Mouse (Mus musculus) midbrain, embryonic 10.5 days (tissue): ENCODE results near the gene Isca1. TPM values are rescaled to one million over a fixed set of nuclear protein-coding genes. Genes with fewer than 3 reads are reported as not detected.
"Not testable (repeated sequence)": the region's sequence is repeated elsewhere in the genome, so short reads cannot be mapped to it uniquely, and the experiment has no call there.

ENCODE experiments used
- DNase-seq: peaks from one replicate; pipeline ENCODE4 v3.0.0-alpha.2; 2017; ENCODE audit warnings: low spot score
- H3K27ac ChIP-seq: fragments of 300-500 bp; sonication (generic); replicated peaks from 2 replicates; pipeline ENCODE4 v1.5.1; 2016; ENCODE audit warnings: mild to moderate bottlenecking
- H3K27me3 ChIP-seq: fragments of 300-500 bp; sonication (generic); 2 replicates; pipeline ENCODE4 v1.6.1; 2016; ENCODE audit warnings: low read depth, mild to moderate bottlenecking; ENCODE audit not compliant: poor library complexity, severe bottlenecking
- H3K36me3 ChIP-seq: fragments of 300-500 bp; sonication (generic); 2 replicates; pipeline ENCODE4 v1.6.1; 2016; ENCODE audit warnings: mild to moderate bottlenecking, moderate library complexity
- H3K4me1 ChIP-seq: fragments of 300-500 bp; sonication (generic); 2 replicates; pipeline ENCODE4 v1.6.1; 2016
- H3K4me3 ChIP-seq: fragments of 300-500 bp; sonication (generic); 2 replicates; pipeline ENCODE4 v1.5.1; 2016; ENCODE audit warnings: mild to moderate bottlenecking, moderate library complexity
- H3K9me3 ChIP-seq: fragments of 300-500 bp; sonication (generic); replicated peaks from 2 replicates; pipeline ENCODE4 v1.6.1; 2016; ENCODE audit warnings: mild to moderate bottlenecking
- WGBS: fragments of 180-500 bp; shearing (Covaris S2); methylation state at CpG from one replicate; pipeline ENCODE4 v1.1.7; 2016; 5-methylcytosine and 5-hydroxymethylcytosine counted together
- polyA plus RNA-seq: library from polyadenylated mRNA; unstranded; fragments of >200 nt; fragmentation: Nextera tagmentation; extraction: Ambion mirVana; gene quantifications from 2 replicates; pipeline ENCODE4 v1.2.1, GENCODE M21; 2016

Isca1 gene
- polyA plus RNA-seq, 1 experiment from 2014 or later: 103 TPM

GRCm38 (mm10) chr13:59713710-59714109, 55.9 kb downstream of the Isca1 start:
- Histone ChIP-seq H3K27me3 (peaks cover 8% of the 10 kb centered on the region; the same call in 1 of the 2 replicates), H3K9me3 (no peaks in the 10 kb centered on the region), H3K4me3 (no peak overlapping the region), H3K4me1 (peaks cover 4% of the 10 kb centered on the region), H3K27ac (no peak overlapping the region), H3K36me3 (no peaks in the 10 kb centered on the region)
- no peak for DNase-seq
- 63% methylated on average over 3 of the region's 3 CpGs for WGBS

GRCm38 (mm10) chr13:59711984-59712383, 57.6 kb downstream of the Isca1 start, which contains the start of gene Spata31d1b:
Gene Spata31d1b, plus strand, starts transcription at chr13:59712284.
- not testable (repeated sequence) for H3K9me3 ChIP-seq, H3K4me1 ChIP-seq, H3K27ac ChIP-seq, H3K4me3 ChIP-seq, H3K27me3 ChIP-seq, DNase-seq, H3K36me3 ChIP-seq
- 78% methylated on average over 3 of the region's 3 CpGs for WGBS

- Histone ChIP-seq H3K36me3 (no peaks in the 10 kb centered on the region), H3K4me1 (peaks cover 4% of the 10 kb centered on the region), H3K4me3 (no peak within 1 kb of the TSS), H3K27ac (no peak within 1 kb of the TSS), H3K27me3 (peaks cover 8% of the 10 kb centered on the region; the same call in 1 of the 2 replicates), H3K9me3 (no peaks in the 10 kb centered on the region)
- WGBS: 92% methylated on average over 15 of the region's 15 CpGs
- DNase-seq: no peak
These were observed 59.4 kb downstream of the Isca1 start, which contains the start of gene Spata31d1a for GRCm38 (mm10) chr13:59710230-59710629. Gene Spata31d1a, minus strand, starts transcription at chr13:59710330.

Other genes starting within 250 kb of the Isca1 start
- gene Agtpbp1, start 184.6 kb downstream of the Isca1 start, polyA plus RNA-seq: 11.3 and 17.3 TPM in 2 replicates
- 109 and 110 TPM in 2 replicates for gene Naa35, start 184.6 kb downstream of the Isca1 start, polyA plus RNA-seq
- 181 and 187 TPM in 2 replicates for gene Golm1, start 94.0 kb downstream of the Isca1 start, polyA plus RNA-seq
- not detected in 2 replicates for gene 4921517D22Rik, start 75.7 kb downstream of the Isca1 start, polyA plus RNA-seq
- gene Spata31d1a, start 59.5 kb downstream of the Isca1 start, polyA plus RNA-seq: 0.02 TPM in 1 of 2 replicates, not detected in the other
- 0.02 TPM in 1 of 2 replicates, not detected in the other for gene Spata31d1b, start 57.5 kb downstream of the Isca1 start, polyA plus RNA-seq
- not detected in 2 replicates for gene Spata31d1d, start 38.1 kb downstream of the Isca1 start, polyA plus RNA-seq
- 0.04 and 0.30 TPM in 2 replicates for gene 1700014D04Rik, start 23.1 kb downstream of the Isca1 start, polyA plus RNA-seq
- not detected in 2 replicates for gene Gm49354, start 12.4 kb upstream of the Isca1 start, polyA plus RNA-seq
- 34.8 and 44.6 TPM in 2 replicates for gene Tut7, start 53.3 kb upstream of the Isca1 start, polyA plus RNA-seq